Mouse (Mus musculus): ENCODE data around the gene Arhgap5. TPM values are rescaled to one million over a fixed set of nuclear protein-coding genes. Genes with fewer than 3 reads are reported as not detected.

Arhgap5 gene
- polyA plus RNA-seq, 1 experiment from 2014 or later: 53.3 TPM

- DNase-seq: peak; percentile 47
- no peak for ATAC-seq (ENCODE audit: insufficient read depth)
- H3K36me3 ChIP-seq (ENCODE audit: insufficient read depth): no peaks in the 10 kb centered on the region
- H3K9ac ChIP-seq: no peak overlapping the region
- H3K4me2 ChIP-seq: no peak overlapping the region
- no peak overlapping the region for H3K27ac ChIP-seq (ENCODE audit: low read depth)
- TF ChIP-seq CTCF (IDR thresholded peaks at IDR 0.05; ENCODE audit: low read depth): no peak
- no peaks in the 10 kb centered on the region for H3K9me3 ChIP-seq (ENCODE audit: low read depth, low read length)
- H3K4me1 ChIP-seq (ENCODE audit: insufficient read depth): no peaks in the 10 kb centered on the region
- 69% methylated on average over 2 of the region's 2 CpGs for WGBS
- H3K4me3 ChIP-seq (ENCODE audit: low read depth, low read length): no peak overlapping the region
- H3K27me3 ChIP-seq (ENCODE audit: insufficient read depth, low read length): no peaks in the 10 kb centered on the region
These were observed 83.8 kb downstream of the Arhgap5 start for GRCm38 (mm10) chr12:52587473-52588010.

- Histone ChIP-seq H3K4me3 (ENCODE audit: low read depth, low read length) (no peak overlapping the region), H3K4me2 (no peak overlapping the region), H3K4me1 (ENCODE audit: insufficient read depth) (no peaks in the 10 kb centered on the region), H3K27ac (ENCODE audit: low read depth) (no peak overlapping the region), H3K9ac (no peak overlapping the region), H3K9me3 (ENCODE audit: low read depth, low read length) (no peaks in the 10 kb centered on the region), H3K36me3 (ENCODE audit: insufficient read depth) (no peaks in the 10 kb centered on the region), H3K27me3 (ENCODE audit: insufficient read depth, low read length) (no peaks in the 10 kb centered on the region)
- TF ChIP-seq CTCF (IDR thresholded peaks at IDR 0.05; ENCODE audit: low read depth): no peak
- 83% methylated on average over 7 of the region's 7 CpGs for WGBS
- ATAC-seq (ENCODE audit: insufficient read depth) (no peak), DNase-seq (no peak)
These were observed 91.8 kb downstream of the Arhgap5 start for GRCm38 (mm10) chr12:52595389-52596185.

GRCm38 (mm10) chr12:52602471-52602870 lies 98.7 kb downstream of the Arhgap5 start:
- 20% methylated on average over 2 of the region's 2 CpGs for WGBS
- ATAC-seq (ENCODE audit: insufficient read depth): no peak
- no peaks in the 10 kb centered on the region for H3K36me3 ChIP-seq (ENCODE audit: insufficient read depth)
- H3K4me3 ChIP-seq (ENCODE audit: low read depth, low read length): peak overlapping the region; percentile 63
- H3K27ac ChIP-seq (ENCODE audit: low read depth): peak overlapping the region; percentile 89; the same call in 1 of the 2 replicates
- no peak for TF ChIP-seq CTCF (IDR thresholded peaks at IDR 0.05; ENCODE audit: low read depth)
- no peak overlapping the region for H3K9ac ChIP-seq
- no peaks in the 10 kb centered on the region for H3K4me1 ChIP-seq (ENCODE audit: insufficient read depth)
- DNase-seq: peak; percentile 11
- H3K4me2 ChIP-seq: peak overlapping the region; percentile 64
- no peaks in the 10 kb centered on the region for H3K27me3 ChIP-seq (ENCODE audit: insufficient read depth, low read length)
- H3K9me3 ChIP-seq (ENCODE audit: low read depth, low read length): no peaks in the 10 kb centered on the region

- H3K4me2 ChIP-seq: peak overlapping the region; percentile 64
- no peaks in the 10 kb centered on the region for H3K4me1 ChIP-seq (ENCODE audit: insufficient read depth)
- H3K9ac ChIP-seq: peak overlapping the region; percentile 81
- under 1% methylated on average over 35 of the region's 35 CpGs for WGBS
- no peaks in the 10 kb centered on the region for H3K27me3 ChIP-seq (ENCODE audit: insufficient read depth, low read length)
- H3K4me3 ChIP-seq (ENCODE audit: low read depth, low read length): peak overlapping the region; percentile 63
- no peak for TF ChIP-seq CTCF (IDR thresholded peaks at IDR 0.05; ENCODE audit: low read depth)
- no peaks in the 10 kb centered on the region for H3K9me3 ChIP-seq (ENCODE audit: low read depth, low read length)
- peak overlapping the region; percentile 89 for H3K27ac ChIP-seq (ENCODE audit: low read depth)
- DNase-seq (peak; percentile 94), ATAC-seq (ENCODE audit: insufficient read depth) (peak; percentile 91)
- H3K36me3 ChIP-seq (ENCODE audit: insufficient read depth): no peaks in the 10 kb centered on the region
These were observed 99.3 kb downstream of the Arhgap5 start for GRCm38 (mm10) chr12:52602883-52603694.

- H3K36me3 ChIP-seq (ENCODE audit: insufficient read depth): no peaks in the 10 kb centered on the region
- H3K27me3 ChIP-seq (ENCODE audit: insufficient read depth, low read length): no peaks in the 10 kb centered on the region
- H3K9me3 ChIP-seq (ENCODE audit: low read depth, low read length): no peaks in the 10 kb centered on the region
- DNase-seq: peak; percentile 85
- H3K4me2 ChIP-seq: peak overlapping the region; percentile 64
- peak overlapping the region; percentile 63 for H3K4me3 ChIP-seq (ENCODE audit: low read depth, low read length)
- ATAC-seq (ENCODE audit: insufficient read depth): peak; percentile 85
- no peaks in the 10 kb centered on the region for H3K4me1 ChIP-seq (ENCODE audit: insufficient read depth)
- H3K9ac ChIP-seq: peak overlapping the region; percentile 81
- WGBS: under 1% methylated on average over 21 of the region's 21 CpGs
- peak overlapping the region; percentile 89 for H3K27ac ChIP-seq (ENCODE audit: low read depth)
- TF ChIP-seq CTCF (IDR thresholded peaks at IDR 0.05; ENCODE audit: low read depth): no peak
These were observed 100.0 kb downstream of the Arhgap5 start for GRCm38 (mm10) chr12:52603695-52604255.

GRCm38 (mm10) chr12:52604256-52604991 lies 100.7 kb downstream of the Arhgap5 start:
- Histone ChIP-seq H3K27me3 (ENCODE audit: insufficient read depth, low read length) (no peaks in the 10 kb centered on the region), H3K27ac (ENCODE audit: low read depth) (peak overlapping the region; percentile 89), H3K4me1 (ENCODE audit: insufficient read depth) (no peaks in the 10 kb centered on the region), H3K4me3 (ENCODE audit: low read depth, low read length) (peak overlapping the region; percentile 63), H3K9ac (peak overlapping the region; percentile 69), H3K9me3 (ENCODE audit: low read depth, low read length) (no peaks in the 10 kb centered on the region), H3K36me3 (ENCODE audit: insufficient read depth) (no peaks in the 10 kb centered on the region), H3K4me2 (peak overlapping the region; percentile 64)
- TF ChIP-seq CTCF (IDR thresholded peaks at IDR 0.05; ENCODE audit: low read depth): no peak
- under 1% methylated on average over 33 of the region's 33 CpGs for WGBS
- DNase-seq (peak; percentile 97), ATAC-seq (ENCODE audit: insufficient read depth) (peak; percentile 87)
